Mouse (Mus musculus) thymus, adult 2 months (tissue): Measurements from ENCODE around the gene Ier2. TPM values are rescaled to one million over a fixed set of nuclear protein-coding genes. Genes with fewer than 3 reads are reported as not detected.

Experiments
- DNase-seq: peaks from one replicate; pipeline ENCODE4 v3.0.0; 2021
- H3K27ac ChIP-seq: fragments of 200-500 bp; 2 replicates; pipeline ENCODE4 v1.5.1; 2012; ENCODE audit warnings: low read length, control low read depth; ENCODE audit not compliant: control insufficient read depth, insufficient read depth
- H3K27me3 ChIP-seq: fragments of 200-500 bp; 2 replicates; pipeline ENCODE4 v1.6.1; 2012; ENCODE audit warnings: mild to moderate bottlenecking, low read length, moderate library complexity, mixed read lengths; ENCODE audit not compliant: control insufficient read depth, insufficient read depth
- H3K36me3 ChIP-seq: fragments of 200-500 bp; 2 replicates; pipeline ENCODE4 v1.6.1; 2012; ENCODE audit warnings: mild to moderate bottlenecking, low read length, moderate library complexity; ENCODE audit not compliant: control insufficient read depth, insufficient read depth
- H3K4me1 ChIP-seq: fragments of 200-500 bp; replicated peaks from 2 replicates; pipeline ENCODE4 v1.6.1; 2012; ENCODE audit warnings: low read length; ENCODE audit not compliant: control insufficient read depth, insufficient read depth
- H3K4me3 ChIP-seq: fragments of 200-500 bp; 2 replicates; pipeline ENCODE4 v1.5.1; 2012; ENCODE audit warnings: mild to moderate bottlenecking, low read length, control low read depth, moderate library complexity; ENCODE audit not compliant: control insufficient read depth, insufficient read depth
- CTCF ChIP-seq: fragments of 200-500 bp; IDR thresholded peaks from 2 replicates; pipeline ENCODE4 v1.5.1; 2012; ENCODE audit warnings: mild to moderate bottlenecking, control low read depth, low read length, moderate library complexity, borderline replicate concordance; ENCODE audit not compliant: control insufficient read depth, poor library complexity, insufficient read depth; ENCODE audit errors: extremely low read depth
- POLR2A ChIP-seq: fragments of 200-500 bp; IDR thresholded peaks from 2 replicates; pipeline ENCODE4 v1.6.1; 2012; ENCODE audit warnings: mild to moderate bottlenecking, low read length, control low read depth, moderate library complexity; ENCODE audit not compliant: control insufficient read depth, poor library complexity, insufficient read depth; ENCODE audit errors: extremely low read depth
- WGBS: fragments of 180-500 bp; shearing (Covaris S2); methylation state at CpG from one replicate; pipeline ENCODE4 v1.1.7; 2018; 5-methylcytosine and 5-hydroxymethylcytosine counted together
- polyA plus RNA-seq: library from polyadenylated mRNA; depleted of rRNA; stranded (reverse); fragments of >200 nt; gene quantifications from 2 replicates; pipeline ENCODE4 v1.2.3, GENCODE M21; 2012; rRNA removed

The Ier2 gene
- polyA plus RNA-seq, 1 experiment, result 29.2 TPM

GRCm38 (mm10) chr8:84615666-84616485, 46.8 kb downstream of the Ier2 start:
- H3K27me3 ChIP-seq, result no peaks in the 10 kb centered on the region
- no peak for DNase-seq
- peaks cover 2% of the 10 kb centered on the region; the same call in 1 of the 2 replicates for H3K4me1 ChIP-seq
- H3K36me3 ChIP-seq, result no peaks in the 10 kb centered on the region
- WGBS, result 76% methylated on average over 22 of the region's 22 CpGs
- no peak overlapping the region for H3K27ac ChIP-seq
- no peak overlapping the region for H3K4me3 ChIP-seq
- TF ChIP-seq CTCF (no peak), POLR2A (no peak)

DNA sequence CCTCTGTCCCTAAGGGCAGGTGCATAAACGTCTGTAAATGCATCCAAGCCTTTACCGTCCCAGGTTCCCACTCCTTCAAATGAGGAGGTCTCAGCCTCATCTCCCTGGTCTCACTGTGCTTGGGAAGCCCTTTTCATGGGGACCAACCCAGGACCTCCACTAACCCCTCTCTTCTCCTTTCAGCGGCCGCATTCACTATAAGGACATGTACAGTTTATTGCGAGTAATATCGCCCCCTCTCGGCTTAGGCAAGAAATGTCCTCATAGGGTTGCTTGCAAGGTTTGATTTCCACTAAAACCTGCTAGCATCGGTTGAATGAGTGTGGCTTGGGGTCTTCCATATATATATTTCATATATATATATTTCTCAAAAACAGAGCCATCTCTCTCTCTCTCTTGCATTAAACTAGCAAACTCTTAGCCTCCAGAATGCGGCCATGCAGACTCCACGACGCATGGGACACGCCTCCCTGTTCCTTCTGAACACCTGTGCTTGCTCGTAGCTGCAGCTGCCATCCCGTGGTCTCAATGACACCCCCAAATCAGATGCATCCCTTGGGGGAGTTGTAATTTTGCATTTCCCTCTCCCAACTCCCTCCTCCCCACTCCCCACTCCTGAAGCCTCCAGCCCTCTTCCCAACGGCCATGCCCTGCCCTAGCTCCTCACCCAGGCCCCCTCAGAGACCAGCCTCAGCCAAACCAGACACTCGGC, 48.0 kb downstream of the Ier2 start:
- no peaks in the 10 kb centered on the region for H3K27me3 ChIP-seq
- H3K27ac ChIP-seq, result no peak overlapping the region
- WGBS, result 31% methylated on average over 16 of the region's 16 CpGs
- TF ChIP-seq CTCF (no peak), POLR2A (no peak)
- H3K4me1 ChIP-seq, result peaks cover 2% of the 10 kb centered on the region; the same call in 1 of the 2 replicates
- no peaks in the 10 kb centered on the region for H3K36me3 ChIP-seq
- peak; percentile 39 for DNase-seq
- no peak overlapping the region for H3K4me3 ChIP-seq

Other genes with a start within 250 kb of the Ier2 start
- gene Trmt1, start 23.5 kb upstream of the Ier2 start, polyA plus RNA-seq, result 169 and 181 TPM in 2 replicates
- 155 and 182 TPM in 2 replicates for gene Nacc1, start 25.0 kb upstream of the Ier2 start, polyA plus RNA-seq
- 7.1 and 7.5 TPM in 2 replicates for gene Lyl1, start 38.6 kb upstream of the Ier2 start, polyA plus RNA-seq
- gene G430095P16Rik, start 60.2 kb upstream of the Ier2 start, polyA plus RNA-seq, result 1.8 and 2.6 TPM in 2 replicates
- gene Nfix, start 137.5 kb upstream of the Ier2 start, polyA plus RNA-seq, result 17.7 and 18.2 TPM in 2 replicates
- gene Dand5, start 160.0 kb upstream of the Ier2 start, polyA plus RNA-seq, result 2.2 TPM in 2 replicates
- 52.9 and 60.6 TPM in 2 replicates for gene Gadd45gip1, start 168.7 kb upstream of the Ier2 start, polyA plus RNA-seq
- gene Rad23a, start 177.8 kb upstream of the Ier2 start, polyA plus RNA-seq, result 109 and 117 TPM in 2 replicates
- 182 and 186 TPM in 2 replicates for gene Calr, start 184.1 kb upstream of the Ier2 start, polyA plus RNA-seq
- 93.5 and 103 TPM in 2 replicates for gene Farsa, start 194.1 kb upstream of the Ier2 start, polyA plus RNA-seq
- 9.4 and 11.6 TPM in 2 replicates for gene Syce2, start 209.3 kb upstream of the Ier2 start, polyA plus RNA-seq
- gene Gcdh, start 231.1 kb upstream of the Ier2 start, polyA plus RNA-seq, result 78.7 and 85.2 TPM in 2 replicates
- gene Klf1, start 239.1 kb upstream of the Ier2 start, polyA plus RNA-seq, result 0.13 and 0.23 TPM in 2 replicates
- 16.4 and 23.8 TPM in 2 replicates for gene Dnase2a, start 245.7 kb upstream of the Ier2 start, polyA plus RNA-seq